Mouse (Mus musculus): ENCODE data around the gene Slc38a9. TPM values are rescaled to one million over a fixed set of nuclear protein-coding genes. Genes with fewer than 3 reads are reported as not detected.

Slc38a9 gene
- total and polyA plus RNA-seq, 3 experiments: 1.6 to 89.5 (median 31.7) TPM

GRCm38 (mm10) chr13:112737110-112737509 is 76.6 kb downstream of the Slc38a9 start:
- no peak for DNase-seq (ENCODE audit: low spot score)
- TF ChIP-seq POLR2AphosphoS5 (IDR thresholded peaks at IDR 0.05; ENCODE audit: insufficient replicate concordance, low read depth, low read length) (no peak), CTCF (IDR thresholded peaks at IDR 0.05; ENCODE audit: low read depth, low read length) (no peak), TAL1 (conservative IDR thresholded peaks at IDR 0.05; ENCODE audit: low read depth, low read length) (no peak), GATA2 (IDR thresholded peaks at IDR 0.05; ENCODE audit: borderline replicate concordance, low read depth, low read length) (no peak), GATA1 (IDR thresholded peaks at IDR 0.05; ENCODE audit: borderline replicate concordance, low read length) (no peak)
- Histone ChIP-seq H3K4me3 (ENCODE audit: low read depth, low read length) (no peak overlapping the region), H3K9me3 (replicated peaks) (no peaks in the 10 kb centered on the region), H3K27me3 (ENCODE audit: insufficient read depth, low read length) (no peaks in the 10 kb centered on the region), H3K36me3 (replicated peaks) (peaks cover 26% of the 10 kb centered on the region), H3K4me1 (ENCODE audit: insufficient read depth, low read depth, low read length) (no peaks in the 10 kb centered on the region; the same call in 1 of the 2 replicates)
- no peak for ATAC-seq (ENCODE audit: extremely low read depth, insufficient number of reproducible peaks, low FRiP score, poor library complexity, severe bottlenecking)

DNA sequence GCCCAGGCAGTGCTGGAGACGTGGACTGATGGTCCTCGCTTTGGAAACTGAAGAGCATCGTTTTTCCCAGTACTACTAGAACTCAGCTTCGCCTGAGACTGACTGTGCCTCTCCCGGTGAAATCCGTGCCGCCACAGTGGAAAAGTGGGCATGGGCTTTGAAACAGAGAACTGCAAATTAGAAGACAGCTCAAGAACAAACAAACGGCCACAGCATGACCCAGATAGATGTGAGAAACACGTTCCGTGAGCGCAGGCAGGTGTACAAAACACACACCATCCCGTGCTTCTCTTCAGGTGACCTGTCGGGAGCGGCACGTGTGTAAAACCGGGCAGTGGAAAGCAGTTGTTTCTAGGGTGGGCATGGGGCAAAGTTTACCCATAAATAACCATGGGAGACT is 77.5 kb downstream of the Slc38a9 start:
- Histone ChIP-seq H3K27me3 (ENCODE audit: insufficient read depth, low read length) (no peaks in the 10 kb centered on the region), H3K36me3 (replicated peaks) (peaks cover 22% of the 10 kb centered on the region), H3K4me1 (ENCODE audit: insufficient read depth, low read depth, low read length) (no peaks in the 10 kb centered on the region; the same call in 1 of the 2 replicates), H3K9me3 (replicated peaks) (no peaks in the 10 kb centered on the region), H3K4me3 (ENCODE audit: low read depth, low read length) (no peak overlapping the region)
- TF ChIP-seq TAL1 (conservative IDR thresholded peaks at IDR 0.05; ENCODE audit: low read depth, low read length) (no peak), GATA1 (IDR thresholded peaks at IDR 0.05; ENCODE audit: borderline replicate concordance, low read length) (no peak), CTCF (IDR thresholded peaks at IDR 0.05; ENCODE audit: low read depth, low read length) (no peak), POLR2AphosphoS5 (IDR thresholded peaks at IDR 0.05; ENCODE audit: insufficient replicate concordance, low read depth, low read length) (no peak), GATA2 (IDR thresholded peaks at IDR 0.05; ENCODE audit: borderline replicate concordance, low read depth, low read length) (no peak)
- ATAC-seq (ENCODE audit: extremely low read depth, insufficient number of reproducible peaks, low FRiP score, poor library complexity, severe bottlenecking) (no peak), DNase-seq (ENCODE audit: low spot score) (no peak)

GRCm38 (mm10) chr13:112740073-112740472 is 79.5 kb downstream of the Slc38a9 start:
- DNase-seq (ENCODE audit: low spot score) (no peak), ATAC-seq (ENCODE audit: extremely low read depth, insufficient number of reproducible peaks, low FRiP score, poor library complexity, severe bottlenecking) (no peak)
- no peak overlapping the region for H3K4me3 ChIP-seq (ENCODE audit: low read depth, low read length)
- TF ChIP-seq GATA1 (IDR thresholded peaks at IDR 0.05; ENCODE audit: borderline replicate concordance, low read length) (no peak), GATA2 (IDR thresholded peaks at IDR 0.05; ENCODE audit: borderline replicate concordance, low read depth, low read length) (no peak), CTCF (IDR thresholded peaks at IDR 0.05; ENCODE audit: low read depth, low read length) (no peak), TAL1 (conservative IDR thresholded peaks at IDR 0.05; ENCODE audit: low read depth, low read length) (no peak), POLR2AphosphoS5 (IDR thresholded peaks at IDR 0.05; ENCODE audit: insufficient replicate concordance, low read depth, low read length) (no peak)
- no peaks in the 10 kb centered on the region for H3K9me3 ChIP-seq (replicated peaks)
- H3K27me3 ChIP-seq (ENCODE audit: insufficient read depth, low read length): no peaks in the 10 kb centered on the region
- peaks cover 3% of the 10 kb centered on the region for H3K4me1 ChIP-seq (ENCODE audit: insufficient read depth, low read depth, low read length)
- H3K36me3 ChIP-seq (replicated peaks): peaks cover 10% of the 10 kb centered on the region

DNA sequence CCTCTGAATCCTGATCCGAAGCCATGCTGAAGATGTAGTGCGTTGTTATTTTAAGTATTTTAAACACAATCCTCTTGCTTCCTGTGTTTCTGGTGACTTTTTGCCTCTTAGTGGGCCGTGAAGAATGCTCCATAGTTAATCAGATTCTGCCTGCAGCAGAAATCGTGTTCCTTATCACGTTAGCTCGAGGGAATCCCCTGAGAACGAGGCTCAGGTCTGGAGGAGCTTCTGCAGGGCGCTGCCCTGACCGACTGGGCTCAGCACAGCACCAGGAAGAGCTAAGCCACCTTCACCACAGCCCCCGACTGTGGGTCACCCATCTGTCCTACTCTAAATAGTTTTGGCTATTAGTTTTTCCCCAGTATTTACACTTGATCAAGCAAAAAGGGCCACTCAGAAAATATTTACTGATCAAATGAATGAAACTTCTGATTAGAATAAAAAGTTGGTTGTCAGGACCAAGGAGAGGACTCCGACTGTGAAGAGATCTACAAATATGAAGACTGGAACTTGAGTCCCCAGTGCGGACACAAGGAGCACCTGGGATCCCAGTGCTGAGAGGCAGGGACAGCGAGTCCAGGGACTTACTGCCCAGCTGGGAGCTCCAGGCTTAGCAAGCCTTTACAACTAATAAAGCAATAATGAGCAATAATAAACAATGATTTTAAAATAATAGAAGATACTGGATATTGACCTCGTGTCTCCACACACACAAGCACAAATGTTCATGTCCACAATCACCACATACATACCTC is 81.7 kb downstream of the Slc38a9 start:
- ATAC-seq (ENCODE audit: extremely low read depth, insufficient number of reproducible peaks, low FRiP score, poor library complexity, severe bottlenecking) (no peak), DNase-seq (ENCODE audit: low spot score) (no peak)
- no peaks in the 10 kb centered on the region for H3K27me3 ChIP-seq (ENCODE audit: insufficient read depth, low read length)
- H3K4me1 ChIP-seq (ENCODE audit: insufficient read depth, low read depth, low read length): peaks cover 24% of the 10 kb centered on the region
- TF ChIP-seq GATA2 (IDR thresholded peaks at IDR 0.05; ENCODE audit: borderline replicate concordance, low read depth, low read length) (no peak), TAL1 (conservative IDR thresholded peaks at IDR 0.05; ENCODE audit: low read depth, low read length) (no peak), CTCF (IDR thresholded peaks at IDR 0.05; ENCODE audit: low read depth, low read length) (no peak)
- H3K4me3 ChIP-seq (ENCODE audit: low read depth, low read length): no peak overlapping the region
- H3K36me3 ChIP-seq (replicated peaks): peaks cover 4% of the 10 kb centered on the region
- no peaks in the 10 kb centered on the region for H3K9me3 ChIP-seq (replicated peaks)

- no peaks in the 10 kb centered on the region for H3K36me3 ChIP-seq (replicated peaks)
- peaks cover 38% of the 10 kb centered on the region for H3K4me1 ChIP-seq (ENCODE audit: insufficient read depth, low read depth, low read length)
- H3K9me3 ChIP-seq (replicated peaks): no peaks in the 10 kb centered on the region
- TF ChIP-seq GATA1 (IDR thresholded peaks at IDR 0.05; ENCODE audit: borderline replicate concordance, low read length) (no peak), GATA2 (IDR thresholded peaks at IDR 0.05; ENCODE audit: borderline replicate concordance, low read depth, low read length) (no peak), TAL1 (conservative IDR thresholded peaks at IDR 0.05; ENCODE audit: low read depth, low read length) (no peak), CTCF (IDR thresholded peaks at IDR 0.05; ENCODE audit: low read depth, low read length) (no peak), POLR2AphosphoS5 (IDR thresholded peaks at IDR 0.05; ENCODE audit: insufficient replicate concordance, low read depth, low read length) (no peak)
- DNase-seq (ENCODE audit: low spot score) (no peak), ATAC-seq (ENCODE audit: extremely low read depth, insufficient number of reproducible peaks, low FRiP score, poor library complexity, severe bottlenecking) (no peak)
- H3K4me3 ChIP-seq (ENCODE audit: low read depth, low read length): no peak overlapping the region
- no peaks in the 10 kb centered on the region for H3K27me3 ChIP-seq (ENCODE audit: insufficient read depth, low read length)
Measured at GRCm38 (mm10) chr13:112743647-112744046, 83.1 kb downstream of the Slc38a9 start.

DNA sequence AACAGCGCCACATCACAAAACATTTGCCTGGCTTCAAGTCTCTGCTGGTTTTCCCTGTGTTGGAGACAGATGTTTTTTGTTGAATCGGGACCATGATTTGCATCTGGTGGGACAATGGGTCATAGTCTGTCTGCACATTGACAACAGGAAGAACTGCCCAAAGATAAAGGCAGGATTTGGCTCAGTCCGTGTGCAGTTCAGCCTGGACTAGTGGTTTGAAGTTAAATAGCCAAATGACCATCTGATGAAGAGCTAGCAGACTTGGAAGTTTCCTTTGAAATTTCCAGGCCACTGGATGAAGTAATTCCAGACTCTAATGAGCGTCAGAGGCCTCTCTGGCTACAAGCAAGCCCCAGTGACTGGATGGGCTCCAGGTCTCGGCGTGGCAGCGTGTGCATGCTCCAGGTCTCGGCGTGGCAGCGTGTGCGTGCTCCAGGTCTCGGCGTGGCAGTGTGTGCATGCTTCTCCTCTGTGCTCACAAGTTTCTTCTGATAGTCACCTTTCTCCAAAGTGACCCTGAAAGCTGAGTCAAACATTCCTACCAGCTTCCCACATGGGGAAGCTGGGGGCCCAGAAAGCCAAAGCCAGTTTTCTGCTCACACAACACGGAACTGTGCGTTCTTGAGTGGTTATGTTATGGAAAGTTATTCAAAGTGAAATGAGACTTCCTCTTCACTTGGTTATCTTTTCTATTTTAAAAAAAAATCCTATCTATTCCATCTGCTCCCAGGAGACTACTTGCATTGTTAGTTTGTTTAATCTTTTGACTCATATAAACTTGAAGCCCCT is 83.7 kb downstream of the Slc38a9 start:
- peaks cover 44% of the 10 kb centered on the region for H3K4me1 ChIP-seq (ENCODE audit: insufficient read depth, low read depth, low read length)
- TF ChIP-seq GATA1 (IDR thresholded peaks at IDR 0.05; ENCODE audit: borderline replicate concordance, low read length) (no peak), TAL1 (conservative IDR thresholded peaks at IDR 0.05; ENCODE audit: low read depth, low read length) (no peak), CTCF (IDR thresholded peaks at IDR 0.05; ENCODE audit: low read depth, low read length) (no peak)
- DNase-seq (ENCODE audit: low spot score): no peak
- no peaks in the 10 kb centered on the region for H3K27me3 ChIP-seq (ENCODE audit: insufficient read depth, low read length)
- no peaks in the 10 kb centered on the region for H3K36me3 ChIP-seq (replicated peaks)
- H3K4me3 ChIP-seq (ENCODE audit: low read depth, low read length): no peak overlapping the region
- no peak for ATAC-seq (ENCODE audit: extremely low read depth, insufficient number of reproducible peaks, low FRiP score, poor library complexity, severe bottlenecking)
- H3K9me3 ChIP-seq (replicated peaks): no peaks in the 10 kb centered on the region
